Mouse (Mus musculus) ES-E14 (cell line): Measurements from ENCODE around the gene Tmem240.

Source experiments
- CHD2 ChIP-seq: IDR thresholded peaks from 2 replicates; pipeline ENCODE4 v1.6.1; 2014; ENCODE audit warnings: mild to moderate bottlenecking, low read depth, low read length, inconsistent platforms
- ZNF384 ChIP-seq: IDR thresholded peaks from 2 replicates; pipeline ENCODE4 v1.6.1; 2012; ENCODE audit warnings: low read depth, low read length, inconsistent platforms

DNA sequence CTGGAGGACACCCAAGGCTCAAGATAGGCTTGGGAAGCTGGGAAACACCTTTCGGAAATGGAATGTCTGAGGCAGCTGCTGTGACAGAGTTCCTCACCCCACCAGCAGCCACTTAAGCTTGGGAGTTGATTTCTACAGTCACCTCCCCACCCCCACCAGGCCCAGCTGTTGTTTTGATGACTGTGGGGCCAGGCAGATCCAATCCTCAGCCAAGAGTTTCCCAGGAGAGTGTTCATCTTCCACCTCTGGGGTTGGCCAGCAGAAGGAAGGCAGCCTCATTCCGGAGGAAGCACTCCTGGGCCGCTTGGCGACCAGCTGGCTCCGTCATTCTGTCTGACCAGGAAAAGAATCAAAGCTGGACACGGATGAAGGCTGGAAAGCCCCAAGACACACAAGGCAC, 46.3 kb downstream of the Tmem240 start:
- TF ChIP-seq ZNF384 (no peak), CHD2 (no peak)
